Mouse (Mus musculus) embryonic facial prominence, embryonic 15.5 days (tissue): ENCODE measurements around the gene Elf5. TPM values are rescaled to one million over a fixed set of nuclear protein-coding genes. Genes with fewer than 3 reads are reported as not detected.

Source experiments
- ATAC-seq: fragments of 200-750 bp; cut with Nextera tagmentation; 2 replicates; pipeline ENCODE4 v1.8.0; 2017; ENCODE audit warnings: low read depth, moderate TSS enrichment; ENCODE audit not compliant: insufficient number of reproducible peaks, low FRiP score, low TSS enrichment
- H3K27ac ChIP-seq: fragments of 300-500 bp; sonication (generic); replicated peaks from 2 replicates; pipeline ENCODE4 v1.5.1; 2015; ENCODE audit warnings: mild to moderate bottlenecking, inconsistent platforms
- H3K27me3 ChIP-seq: fragments of 300-500 bp; sonication (generic); 2 replicates; pipeline ENCODE4 v1.6.1; 2015; ENCODE audit warnings: inconsistent platforms
- H3K36me3 ChIP-seq: fragments of 300-500 bp; sonication (generic); 2 replicates; pipeline ENCODE4 v1.6.1; 2015; ENCODE audit warnings: mild to moderate bottlenecking, inconsistent platforms
- H3K4me1 ChIP-seq: fragments of 300-500 bp; sonication (generic); 2 replicates; pipeline ENCODE4 v1.6.1; 2015; ENCODE audit warnings: inconsistent platforms
- H3K4me2 ChIP-seq: fragments of 300-500 bp; sonication (generic); replicated peaks from 2 replicates; pipeline ENCODE4 v1.6.1; 2015; ENCODE audit warnings: mild to moderate bottlenecking, inconsistent platforms
- H3K4me3 ChIP-seq: fragments of 300-500 bp; sonication (generic); replicated peaks from 2 replicates; pipeline ENCODE4 v1.5.1; 2015; ENCODE audit warnings: mild to moderate bottlenecking, inconsistent platforms
- H3K9ac ChIP-seq: fragments of 300-500 bp; sonication (generic); 2 replicates; pipeline ENCODE4 v1.6.1; 2015; ENCODE audit warnings: inconsistent platforms
- H3K9me3 ChIP-seq: fragments of 300-500 bp; sonication (generic); replicated peaks from 2 replicates; pipeline ENCODE4 v1.6.1; 2016; ENCODE audit warnings: inconsistent platforms
- whole genome bisulfite sequencing: fragments of 180-500 bp; shearing (Covaris S2); methylation state at CpG from one replicate; pipeline ENCODE4 v1.1.7; 2015; 5-methylcytosine and 5-hydroxymethylcytosine counted together
- polyA plus RNA-seq: library from polyadenylated mRNA; unstranded; fragments of >200 nt; fragmentation: Nextera tagmentation; extraction: Ambion mirVana; gene quantifications from 2 replicates; pipeline ENCODE4 v1.2.1, GENCODE M21; 2015

Gene Elf5
- polyA plus RNA-seq, 1 experiment from 2014 or later, result 4.7 TPM

DNA sequence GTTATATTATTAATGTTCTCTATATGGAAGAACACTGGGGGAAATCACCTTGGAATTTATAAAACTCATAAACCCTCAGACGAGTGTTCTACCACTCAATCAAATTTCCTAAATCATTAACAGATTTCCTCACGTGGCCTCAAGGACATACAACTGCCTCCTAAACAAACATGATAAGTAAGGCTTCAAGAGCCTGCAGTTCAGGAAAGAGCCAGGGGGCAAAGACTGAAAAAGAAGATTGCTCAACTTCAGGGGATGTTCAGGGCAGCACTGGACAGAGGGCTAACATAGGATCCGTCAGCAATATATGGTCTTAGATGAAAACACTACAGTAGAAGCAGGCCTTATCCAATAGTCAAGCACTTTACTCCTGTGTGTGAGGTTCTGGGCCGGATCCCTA is 66.0 kb downstream of the Elf5 start:
- H3K9me3 ChIP-seq, result no peaks in the 10 kb centered on the region
- H3K36me3 ChIP-seq, result peaks cover 33% of the 10 kb centered on the region
- no peak overlapping the region for H3K4me2 ChIP-seq
- H3K27me3 ChIP-seq, result no peaks in the 10 kb centered on the region
- H3K4me1 ChIP-seq, result no peaks in the 10 kb centered on the region
- no peak overlapping the region for H3K9ac ChIP-seq
- no peak for ATAC-seq
- H3K4me3 ChIP-seq, result no peak overlapping the region
- WGBS, result 62% methylated on average over 4 of the region's 4 CpGs
- H3K27ac ChIP-seq, result no peak overlapping the region

DNA sequence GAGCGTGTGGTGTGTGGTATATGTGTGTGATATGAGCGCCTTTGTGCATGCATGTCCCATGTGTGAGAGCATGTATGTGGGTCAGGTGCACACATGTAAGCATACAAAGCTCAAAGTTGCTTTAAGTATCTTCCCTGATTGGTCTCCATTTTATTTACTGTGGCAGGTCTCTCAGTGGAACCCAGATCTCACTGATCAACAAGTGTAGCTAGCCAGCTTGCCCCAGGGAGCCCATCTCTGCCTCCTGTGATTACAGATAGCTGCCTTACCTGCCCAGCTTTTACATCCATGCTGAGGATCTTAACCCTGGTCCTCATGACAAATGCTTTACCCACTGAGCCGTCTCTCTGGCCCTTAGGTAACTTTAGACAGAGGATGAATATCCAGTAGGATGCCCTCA is 66.8 kb downstream of the Elf5 start:
- no peak overlapping the region for H3K9ac ChIP-seq
- no peak for ATAC-seq
- H3K27me3 ChIP-seq, result no peaks in the 10 kb centered on the region
- no peak overlapping the region for H3K27ac ChIP-seq
- H3K4me1 ChIP-seq, result peaks cover under 1% of the 10 kb centered on the region; the same call in 1 of the 2 replicates
- H3K9me3 ChIP-seq, result no peaks in the 10 kb centered on the region
- no peak overlapping the region for H3K4me3 ChIP-seq
- peaks cover 24% of the 10 kb centered on the region for H3K36me3 ChIP-seq
- no peak overlapping the region for H3K4me2 ChIP-seq
- 94% methylated on average over 3 of the region's 3 CpGs for WGBS

DNA sequence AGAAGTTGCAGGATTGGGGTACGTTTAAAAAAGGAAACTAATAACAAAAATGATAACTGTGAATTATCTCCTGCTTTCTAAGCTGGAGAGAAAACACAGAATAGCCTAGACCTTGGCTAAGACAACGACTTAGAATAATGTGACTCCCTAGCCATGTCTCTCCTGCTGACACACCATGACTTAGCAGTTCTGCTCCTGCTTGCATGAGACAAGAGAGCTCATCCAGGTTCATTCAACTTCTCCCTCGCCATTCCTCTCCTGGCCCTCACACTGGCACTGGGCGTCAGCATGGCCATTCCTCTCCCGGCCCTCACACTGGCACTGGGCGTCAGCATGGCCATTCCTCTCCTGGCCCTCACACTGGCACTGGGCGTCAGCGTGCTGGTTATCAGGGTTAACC is 68.8 kb downstream of the Elf5 start:
- peaks cover 7% of the 10 kb centered on the region; the same call in 1 of the 2 replicates for H3K36me3 ChIP-seq
- no peak overlapping the region for H3K4me2 ChIP-seq
- H3K4me1 ChIP-seq, result peaks cover 12% of the 10 kb centered on the region
- no peak overlapping the region for H3K27ac ChIP-seq
- H3K4me3 ChIP-seq, result no peak overlapping the region
- H3K27me3 ChIP-seq, result no peaks in the 10 kb centered on the region
- no peaks in the 10 kb centered on the region for H3K9me3 ChIP-seq
- ATAC-seq, result no peak
- WGBS, result 85% methylated on average over 8 of the region's 8 CpGs
- H3K9ac ChIP-seq, result no peak overlapping the region

DNA sequence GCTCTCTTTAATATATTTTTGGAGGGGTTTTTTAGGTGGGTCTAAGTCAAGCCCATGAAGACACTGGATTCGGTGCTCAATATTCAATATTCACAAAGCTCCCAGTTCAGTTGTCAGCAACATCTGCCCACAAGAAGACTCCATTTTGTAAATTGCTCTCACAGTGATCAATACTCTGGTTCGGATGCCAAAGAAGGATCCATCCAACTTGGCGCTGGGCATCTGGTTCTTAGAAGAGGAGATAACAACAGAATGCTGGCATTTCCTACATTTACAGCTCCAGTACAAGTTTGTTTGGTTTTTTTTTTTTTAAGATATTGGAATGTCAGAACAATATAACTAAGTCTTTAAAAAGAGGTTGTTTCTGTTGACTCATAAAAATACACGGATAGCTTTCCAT is 69.4 kb downstream of the Elf5 start:
- Histone ChIP-seq H3K4me3 (no peak overlapping the region), H3K4me2 (no peak overlapping the region), H3K27ac (no peak overlapping the region), H3K27me3 (no peaks in the 10 kb centered on the region), H3K9ac (no peak overlapping the region), H3K4me1 (peaks cover 12% of the 10 kb centered on the region), H3K36me3 (0 out of 2 replicates have a peak, but pooled peaks cover under 1% of the 10 kb centered on the region), H3K9me3 (no peaks in the 10 kb centered on the region)
- ATAC-seq, result no peak
- 94% methylated on average over 4 of the region's 4 CpGs for WGBS

DNA sequence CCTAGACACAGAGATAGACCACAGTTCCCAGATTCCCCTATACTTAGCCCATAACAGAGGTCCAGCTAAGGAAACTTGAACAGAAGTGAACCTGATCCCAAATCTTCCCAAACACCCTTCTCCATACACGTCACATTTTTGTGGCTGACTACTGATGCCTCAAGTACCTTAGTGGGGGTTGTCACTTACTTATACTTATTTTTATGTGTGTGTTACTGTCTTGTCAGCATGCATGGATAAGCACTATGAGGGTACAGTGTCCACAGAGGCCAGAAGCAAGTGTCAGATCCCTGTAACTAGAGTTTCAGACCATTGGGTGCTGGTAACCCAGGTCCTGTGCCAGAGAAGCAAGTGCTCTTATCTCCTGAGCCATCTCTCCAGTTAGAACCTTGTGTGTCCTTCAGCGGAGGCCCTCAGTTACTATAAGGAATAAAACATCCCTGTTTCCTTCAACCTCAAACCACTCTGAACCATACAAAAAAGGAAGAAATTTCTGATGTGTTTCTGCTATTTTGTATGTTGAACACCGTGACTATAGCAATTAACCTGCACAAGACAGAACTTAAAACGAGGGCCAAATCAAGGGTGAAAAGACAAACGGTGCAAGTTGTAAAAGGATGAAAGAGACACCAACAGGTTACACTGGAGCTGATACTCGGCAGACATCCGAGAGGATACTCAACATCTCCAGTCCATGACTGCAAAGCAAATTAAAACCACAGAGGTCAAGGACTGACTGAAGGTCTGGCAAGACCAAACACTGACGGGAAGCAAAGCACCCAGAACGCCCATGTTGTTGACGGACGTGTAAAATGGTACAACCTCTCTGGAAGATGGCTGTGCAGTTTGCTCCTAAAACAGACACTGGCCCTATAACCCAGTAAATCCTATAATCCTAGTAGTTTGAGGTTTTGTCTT is 70.1 kb downstream of the Elf5 start:
- ATAC-seq, result no peak
- Histone ChIP-seq H3K9me3 (no peaks in the 10 kb centered on the region), H3K9ac (no peak overlapping the region), H3K27ac (no peak overlapping the region), H3K4me2 (no peak overlapping the region), H3K36me3 (no peaks in the 10 kb centered on the region), H3K4me1 (peaks cover 12% of the 10 kb centered on the region), H3K27me3 (no peaks in the 10 kb centered on the region), H3K4me3 (no peak overlapping the region)
- 81% methylated on average over 11 of the region's 11 CpGs for WGBS

DNA sequence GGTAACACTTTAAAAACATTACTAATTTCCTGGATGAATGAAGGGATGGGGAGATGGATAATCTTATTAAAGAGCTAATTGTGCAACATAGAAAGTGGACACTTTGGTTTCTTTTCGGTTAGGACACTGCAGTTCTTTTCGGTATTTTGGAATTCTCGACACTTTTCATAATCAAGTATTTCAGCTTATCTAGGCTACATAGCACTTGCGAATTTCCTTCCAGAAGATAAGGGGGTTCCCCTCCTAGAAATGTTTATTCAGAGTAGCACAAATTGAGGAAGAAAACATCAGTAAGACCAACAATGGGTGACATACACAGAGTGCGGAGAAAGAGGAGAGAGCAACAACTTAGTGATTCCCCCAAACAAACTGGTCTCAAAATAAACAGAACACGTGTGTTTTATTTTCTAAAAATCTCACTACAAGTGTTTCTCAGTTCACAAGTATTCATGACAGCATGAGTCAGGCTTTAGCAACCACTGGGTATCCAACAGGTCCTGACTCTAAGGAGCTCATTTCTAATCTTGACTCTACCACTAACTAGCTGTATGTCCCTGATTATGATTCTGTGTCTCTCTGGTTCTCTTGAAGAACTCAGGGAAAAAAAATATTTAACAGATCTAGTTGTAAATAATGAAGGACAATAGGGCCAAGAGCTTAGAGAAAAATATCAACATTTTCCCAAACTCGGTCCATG is 71.9 kb downstream of the Elf5 start:
- Histone ChIP-seq H3K9me3 (no peaks in the 10 kb centered on the region), H3K27me3 (no peaks in the 10 kb centered on the region), H3K27ac (no peak overlapping the region), H3K36me3 (no peaks in the 10 kb centered on the region), H3K9ac (no peak overlapping the region), H3K4me3 (peak overlapping the region; percentile 67), H3K4me1 (peaks cover 12% of the 10 kb centered on the region), H3K4me2 (peak overlapping the region; percentile 70)
- ATAC-seq, result no peak
- WGBS, result 79% methylated on average over 7 of the region's 7 CpGs

DNA sequence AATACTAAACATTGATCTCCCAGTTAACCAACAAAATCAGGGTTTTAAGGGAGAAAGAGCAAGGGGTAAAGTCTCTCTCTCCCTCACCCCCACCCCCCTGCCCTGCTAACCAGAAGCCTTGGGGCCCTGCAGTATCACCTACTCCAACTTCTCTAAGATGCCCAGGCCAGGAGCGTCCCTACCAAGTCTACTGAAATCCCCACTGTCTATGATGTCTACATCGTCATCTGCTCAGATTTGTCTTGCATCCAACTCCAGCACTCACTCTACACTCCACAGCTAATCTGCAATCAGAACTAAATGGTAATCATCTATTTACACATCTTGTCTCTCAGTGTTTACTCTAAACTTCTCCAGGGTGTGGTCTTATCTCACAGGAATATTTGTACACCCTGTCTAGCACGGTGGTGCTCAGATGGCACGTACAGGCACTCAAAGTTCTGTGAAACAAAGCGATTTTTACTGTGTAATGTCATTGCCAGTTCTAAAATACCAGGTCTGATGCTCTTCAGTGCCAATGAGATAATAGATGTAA is 72.6 kb downstream of the Elf5 start:
- peak overlapping the region; percentile 94 for H3K27ac ChIP-seq
- 23% methylated on average over 5 of the region's 5 CpGs for WGBS

DNA sequence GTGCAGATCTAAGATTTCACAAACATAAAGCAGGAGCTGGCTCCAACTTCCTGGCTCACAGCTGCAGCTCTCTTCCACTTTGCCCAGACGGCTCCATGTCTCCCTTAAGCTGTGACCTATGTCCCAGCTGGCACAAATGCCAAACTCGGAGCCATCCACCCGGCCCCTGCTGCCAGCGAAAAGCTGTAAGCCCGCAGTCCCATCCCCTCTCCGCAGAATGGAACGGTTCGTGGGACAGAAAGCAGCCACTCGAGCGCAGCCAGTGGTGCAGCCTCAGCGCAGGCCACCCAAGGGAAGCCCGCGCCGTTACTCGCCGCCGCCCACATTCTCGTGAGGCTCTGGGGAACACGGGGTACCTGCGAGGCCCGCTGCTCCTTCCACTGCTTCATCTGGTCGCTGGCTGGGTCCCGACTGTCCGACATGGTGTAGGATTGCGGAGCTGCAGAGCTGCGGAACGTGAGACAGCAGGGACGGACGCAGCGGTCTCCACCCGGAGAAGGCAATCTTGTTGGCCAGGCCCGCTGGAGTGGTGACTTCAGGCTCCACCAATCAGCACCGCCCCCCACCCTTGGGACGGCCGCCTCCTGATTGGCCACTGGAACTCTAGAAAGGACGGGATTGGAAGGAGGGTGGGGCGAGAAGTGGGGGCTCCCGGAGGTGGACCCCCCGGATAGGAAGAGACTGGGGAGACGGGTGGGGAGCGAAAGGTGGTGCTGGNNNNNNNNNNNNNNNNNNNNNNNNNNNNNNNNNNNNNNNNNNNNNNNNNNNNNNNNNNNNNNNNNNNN is 73.3 kb downstream of the Elf5 start, which contains the start of gene Cat:
TSS of gene Cat (minus strand) at position 544 of the 785 bp plus-strand sequence.
- WGBS, result under 1% methylated on average over 41 of the region's 41 CpGs
- peak; percentile 100 for ATAC-seq

More for the DNA sequence above, 72.6 kb downstream of the Elf5 start:
- H3K9ac ChIP-seq, result peak overlapping the region; percentile 58
- H3K27me3 ChIP-seq, result no peaks in the 10 kb centered on the region
- H3K36me3 ChIP-seq, result no peaks in the 10 kb centered on the region
- no peaks in the 10 kb centered on the region for H3K9me3 ChIP-seq
- peak overlapping the region; percentile 67 for H3K4me3 ChIP-seq
- H3K4me1 ChIP-seq, result peaks cover 12% of the 10 kb centered on the region
- ATAC-seq, result no peak
- H3K4me2 ChIP-seq, result peak overlapping the region; percentile 70

DNA sequence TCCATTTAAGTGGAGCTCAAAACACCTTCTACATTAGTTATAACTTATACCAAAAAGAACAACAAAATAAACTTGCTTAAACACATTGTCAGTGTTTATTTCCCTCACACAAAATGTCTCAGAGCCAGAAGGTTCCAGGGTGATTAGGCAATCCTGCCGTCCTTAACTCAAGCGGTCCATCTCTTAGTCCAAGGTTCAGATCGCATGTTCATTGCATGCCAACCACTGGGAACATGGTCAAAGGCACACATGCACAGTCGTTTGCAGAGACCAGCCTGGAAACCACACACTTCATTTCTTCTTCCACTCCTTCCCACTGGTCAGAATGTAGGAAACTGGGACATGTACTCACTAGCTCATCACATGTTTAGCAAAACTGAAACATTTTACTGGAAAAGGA is 81.0 kb downstream of the Elf5 start:
- H3K4me1 ChIP-seq, result 0 out of 2 replicates have a peak, but pooled peaks cover 4% of the 10 kb centered on the region
- no peak overlapping the region for H3K27ac ChIP-seq
- 86% methylated on average over 4 of the region's 4 CpGs for WGBS

More for the DNA sequence above, 73.3 kb downstream of the Elf5 start, which contains the start of gene Cat:
- no peaks in the 10 kb centered on the region for H3K27me3 ChIP-seq
- H3K4me3 ChIP-seq, result peak within 1 kb of the TSS; percentile 67
- no peaks in the 10 kb centered on the region for H3K9me3 ChIP-seq
- H3K9ac ChIP-seq, result peak within 1 kb of the TSS; percentile 58
- no peaks in the 10 kb centered on the region for H3K36me3 ChIP-seq
- peak within 1 kb of the TSS; percentile 70 for H3K4me2 ChIP-seq
- H3K27ac ChIP-seq, result peak within 1 kb of the TSS; percentile 94
- H3K4me1 ChIP-seq, result peaks cover 12% of the 10 kb centered on the region

DNA sequence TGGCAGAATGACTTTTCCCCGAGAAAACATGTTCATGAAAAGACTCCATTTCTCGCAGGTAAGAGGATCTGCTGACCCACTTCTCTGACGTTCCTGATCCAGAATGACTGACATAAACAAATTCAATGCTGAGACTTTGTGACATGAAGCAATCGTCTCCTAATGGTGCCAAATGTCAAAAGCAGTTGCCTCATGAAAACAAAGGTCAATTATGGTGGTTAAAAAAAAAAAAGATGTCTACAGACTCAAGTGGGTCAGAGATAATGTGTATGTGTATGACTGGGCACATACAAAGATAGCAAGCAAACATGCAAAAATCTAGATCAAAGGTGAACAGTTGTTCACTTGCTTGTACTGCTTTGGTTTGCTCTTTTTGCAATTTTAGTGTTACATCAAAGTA is 82.3 kb downstream of the Elf5 start:
- 0 out of 2 replicates have a peak, but pooled peaks cover 4% of the 10 kb centered on the region for H3K4me1 ChIP-seq
- H3K9me3 ChIP-seq, result no peaks in the 10 kb centered on the region
- WGBS, result 58% methylated on average over 4 of the region's 4 CpGs
- no peak overlapping the region for H3K4me2 ChIP-seq
- no peak overlapping the region for H3K9ac ChIP-seq
- no peaks in the 10 kb centered on the region for H3K36me3 ChIP-seq
- H3K4me3 ChIP-seq, result no peak overlapping the region
- ATAC-seq, result no peak
- no peaks in the 10 kb centered on the region for H3K27me3 ChIP-seq
- H3K27ac ChIP-seq, result no peak overlapping the region

More for the DNA sequence above, 81.0 kb downstream of the Elf5 start:
- ATAC-seq, result no peak
- H3K9ac ChIP-seq, result no peak overlapping the region
- no peaks in the 10 kb centered on the region for H3K36me3 ChIP-seq
- no peak overlapping the region for H3K4me3 ChIP-seq
- no peaks in the 10 kb centered on the region for H3K27me3 ChIP-seq
- no peaks in the 10 kb centered on the region for H3K9me3 ChIP-seq
- no peak overlapping the region for H3K4me2 ChIP-seq
